Mouse (Mus musculus) heart, embryonic 14.5 days (tissue): ENCODE data around the gene Rap1a. TPM values are rescaled to one million over a fixed set of nuclear protein-coding genes. Genes with fewer than 3 reads are reported as not detected.

Experiments used
- ATAC-seq: fragments of 200-750 bp; cut with Nextera tagmentation; 2 replicates; pipeline ENCODE4 v1.8.0; 2017; ENCODE audit warnings: low read depth, moderate TSS enrichment; ENCODE audit not compliant: insufficient number of reproducible peaks, insufficient read depth, low FRiP score
- H3K27ac ChIP-seq, 2 experiments: fragments of 200-500 bp in 1 of 2; fragments of 300-500 bp in 1 of 2; sonication (generic) in 1 of 2; replicated peaks in 1 of 2; 2 replicates each; pipeline ENCODE4 v1.5.1; 2012 to 2014; ENCODE audit warnings: low read depth in 2 of 2, low read length in 2 of 2, control low read depth in 1 of 2, mild to moderate bottlenecking in 1 of 2, mixed read lengths in 1 of 2; ENCODE audit not compliant: control insufficient read depth in 1 of 2, insufficient read depth in 1 of 2
- H3K27me3 ChIP-seq: fragments of 300-500 bp; sonication (generic); 2 replicates; pipeline ENCODE4 v1.6.1; 2014; ENCODE audit warnings: mild to moderate bottlenecking, low read length, control low read depth; ENCODE audit not compliant: control insufficient read depth, insufficient read depth
- H3K36me3 ChIP-seq: fragments of 300-500 bp; sonication (generic); 2 replicates; pipeline ENCODE4 v1.6.1; 2014; ENCODE audit warnings: mild to moderate bottlenecking, control low read depth, low read length, mixed read lengths; ENCODE audit not compliant: control insufficient read depth, insufficient read depth
- H3K4me1 ChIP-seq, 2 experiments: fragments of 200-500 bp in 1 of 2; fragments of 300-500 bp in 1 of 2; sonication (generic) in 1 of 2; 2 replicates each; pipeline ENCODE4 v1.6.1; 2012 to 2014; ENCODE audit warnings: low read length in 2 of 2, control low read depth in 1 of 2, mixed read lengths in 1 of 2; ENCODE audit not compliant: control insufficient read depth in 2 of 2, insufficient read depth in 2 of 2
- H3K4me2 ChIP-seq: fragments of 300-500 bp; sonication (generic); 2 replicates; pipeline ENCODE4 v1.6.1; 2014; ENCODE audit warnings: mild to moderate bottlenecking, low read length
- H3K4me3 ChIP-seq, 2 experiments: fragments of 200-500 bp in 1 of 2; fragments of 300-500 bp in 1 of 2; sonication (generic) in 1 of 2; 2 replicates each; pipeline ENCODE4 v1.5.1; 2012 to 2014; ENCODE audit warnings: low read length in 2 of 2, mild to moderate bottlenecking in 2 of 2, control low read depth in 1 of 2, low read depth in 1 of 2, moderate library complexity in 1 of 2; ENCODE audit not compliant: control insufficient read depth in 1 of 2, insufficient read depth in 1 of 2
- H3K9ac ChIP-seq: fragments of 300-500 bp; sonication (generic); 2 replicates; pipeline ENCODE4 v1.6.1; 2014; ENCODE audit warnings: mild to moderate bottlenecking, low read length
- H3K9me3 ChIP-seq: fragments of 300-500 bp; sonication (generic); 2 replicates; pipeline ENCODE4 v1.6.1; 2016; ENCODE audit warnings: low read length, control low read depth; ENCODE audit not compliant: control insufficient read depth
- WGBS: fragments of 180-500 bp; shearing (Covaris S2); extraction: QIAGEN DNeasy Blood & Tissue Kit; methylation state at CpG from one replicate; pipeline ENCODE4 v1.1.7; 2014; 5-methylcytosine and 5-hydroxymethylcytosine counted together
- polyA plus RNA-seq: library from polyadenylated mRNA; unstranded; fragments of >200 nt; fragmentation: Nextera tagmentation; extraction: Ambion mirVana; gene quantifications from 2 replicates; pipeline ENCODE4 v1.2.1, GENCODE M21; 2014

Gene Rap1a
- polyA plus RNA-seq: 66.9 and 77.3 TPM in 2 replicates

GRCm38 (mm10) chr3:105801191-105802166, at the start of gene Rap1a:
Gene Rap1a (minus strand): TSS chr3:105801336.
- Histone ChIP-seq H3K4me3 (peak within 1 kb of the TSS; percentile 82 to 93), H3K9ac (peak within 1 kb of the TSS; percentile 94), H3K4me2 (peak within 1 kb of the TSS; percentile 84), H3K9me3 (no peaks in the 10 kb centered on the region), H3K27me3 (peaks cover 23% of the 10 kb centered on the region), H3K36me3 (no peaks in the 10 kb centered on the region), H3K4me1 (peaks cover 8 to 29% of the 10 kb centered on the region in 2 experiments), H3K27ac (peak within 1 kb of the TSS; percentile 52 to 93)
- 15% methylated on average over 42 of the region's 50 CpGs for WGBS
- ATAC-seq: peak; percentile 88

- no peak for ATAC-seq
- 49% methylated on average over 7 of the region's 7 CpGs for WGBS
- H3K4me1 ChIP-seq: no peaks in the 10 kb centered on the region
- no peak overlapping the region for H3K9ac ChIP-seq
- no peak overlapping the region for H3K4me2 ChIP-seq
- no peaks in the 10 kb centered on the region for H3K9me3 ChIP-seq
- no peak overlapping the region for H3K4me3 ChIP-seq
- H3K36me3 ChIP-seq: no peaks in the 10 kb centered on the region
- H3K27ac ChIP-seq: no peak overlapping the region
- 0 out of 2 replicates have a peak, but pooled peaks cover 10% of the 10 kb centered on the region for H3K27me3 ChIP-seq
Observed at GRCm38 (mm10) chr3:105846294-105847069, 45.3 kb upstream of the Rap1a start.

- Histone ChIP-seq H3K9ac (no peak overlapping the region), H3K9me3 (no peaks in the 10 kb centered on the region), H3K4me2 (no peak overlapping the region), H3K4me3 (no peak overlapping the region), H3K27me3 (0 out of 2 replicates have a peak, but pooled peaks cover 10% of the 10 kb centered on the region), H3K27ac (no peak overlapping the region), H3K36me3 (no peaks in the 10 kb centered on the region), H3K4me1 (no peaks in the 10 kb centered on the region)
- 77% methylated on average over 4 of the region's 4 CpGs for WGBS
- ATAC-seq: no peak
Observed at GRCm38 (mm10) chr3:105839836-105840235, 38.7 kb upstream of the Rap1a start.

- no peak overlapping the region for H3K4me2 ChIP-seq
- 63% methylated on average over 3 of the region's 3 CpGs for WGBS
- H3K9me3 ChIP-seq: no peaks in the 10 kb centered on the region
- no peaks in the 10 kb centered on the region for H3K36me3 ChIP-seq
- no peak overlapping the region for H3K9ac ChIP-seq
- H3K4me1 ChIP-seq: no peaks in the 10 kb centered on the region
- no peak for ATAC-seq
- H3K27ac ChIP-seq: no peak overlapping the region
- H3K4me3 ChIP-seq: no peak overlapping the region
- H3K27me3 ChIP-seq: 0 out of 2 replicates have a peak, but pooled peaks cover 10% of the 10 kb centered on the region
Observed at GRCm38 (mm10) chr3:105838655-105839054, 37.5 kb upstream of the Rap1a start.

- WGBS: 75% methylated on average over 3 of the region's 3 CpGs
- ATAC-seq: no peak
- H3K27me3 ChIP-seq: 0 out of 2 replicates have a peak, but pooled peaks cover 7% of the 10 kb centered on the region
- H3K4me2 ChIP-seq: no peak overlapping the region
- H3K36me3 ChIP-seq: no peaks in the 10 kb centered on the region
- no peak overlapping the region for H3K27ac ChIP-seq
- H3K4me1 ChIP-seq: no peaks in the 10 kb centered on the region
- H3K9ac ChIP-seq: no peak overlapping the region
- no peaks in the 10 kb centered on the region for H3K9me3 ChIP-seq
- H3K4me3 ChIP-seq: no peak overlapping the region
Observed at GRCm38 (mm10) chr3:105836883-105837282, 35.7 kb upstream of the Rap1a start.

GRCm38 (mm10) chr3:105835875-105836274, 34.7 kb upstream of the Rap1a start:
- Histone ChIP-seq H3K4me3 (no peak overlapping the region), H3K27me3 (0 out of 2 replicates have a peak, but pooled peaks cover 3% of the 10 kb centered on the region), H3K9ac (no peak overlapping the region), H3K27ac (no peak overlapping the region), H3K36me3 (no peaks in the 10 kb centered on the region), H3K4me2 (no peak overlapping the region), H3K4me1 (no peaks in the 10 kb centered on the region), H3K9me3 (no peaks in the 10 kb centered on the region)
- no peak for ATAC-seq
- WGBS: 46% methylated on average over 3 of the region's 3 CpGs

GRCm38 (mm10) chr3:105831584-105831983, 30.4 kb upstream of the Rap1a start:
- no peak for ATAC-seq
- no peaks in the 10 kb centered on the region for H3K27me3 ChIP-seq
- H3K9ac ChIP-seq: no peak overlapping the region
- H3K4me2 ChIP-seq: no peak overlapping the region
- H3K27ac ChIP-seq: no peak overlapping the region
- H3K4me3 ChIP-seq: no peak overlapping the region
- H3K9me3 ChIP-seq: no peaks in the 10 kb centered on the region
- 92% methylated on average over 3 of the region's 3 CpGs for WGBS
- H3K36me3 ChIP-seq: no peaks in the 10 kb centered on the region
- no peaks in the 10 kb centered on the region for H3K4me1 ChIP-seq
